Mouse (Mus musculus) T-helper 2 cell (primary cell): ENCODE measurements at regions not wholly inside any gene's neighbourhood (a gene's known extent, or its start where the extent isn't known, plus 50 kb on each side); places are given as distances from the start of the nearest gene placed in this dataset.

Experiments
- in situ Hi-C: fragments of 300-600 bp; cut with MboI, MseI; formaldehyde crosslinking; loops from one replicate; pipeline ENCODE4 v1.15.1; 2025; ENCODE audit warnings: high pct_unique_total_duplicates

GRCm38 (mm10) chr19:20035223-20035622, 355.5 kb downstream of the Anxa1 start:
- in situ Hi-C loops = no loop called here

DNA sequence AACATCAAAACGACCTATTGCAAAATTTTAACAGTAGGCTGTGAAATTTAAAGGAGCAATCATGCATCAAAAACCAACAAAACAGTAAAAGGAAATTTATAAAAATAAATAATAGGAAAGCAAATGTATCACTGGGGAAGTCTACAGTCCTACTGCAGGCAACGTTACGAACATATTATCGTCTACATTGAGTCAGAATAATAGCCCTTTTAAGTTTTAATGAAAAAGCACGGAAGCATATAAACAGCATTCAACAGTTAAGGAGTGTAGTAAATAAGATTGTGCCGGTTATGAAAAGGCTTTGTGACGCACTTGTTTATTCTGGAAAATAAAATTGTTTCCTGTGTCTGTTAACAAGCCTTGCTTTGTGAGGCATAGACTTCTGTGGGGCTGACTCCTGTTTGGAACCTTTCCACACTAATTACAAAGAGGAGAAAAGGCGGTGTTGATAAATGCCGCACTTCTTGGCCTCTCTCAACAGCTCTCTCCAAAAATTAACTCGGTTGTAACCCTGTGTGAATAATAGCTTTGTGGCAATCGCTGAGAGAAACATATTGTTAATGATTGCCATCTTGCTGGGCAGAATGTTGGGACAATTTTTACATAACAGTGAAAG, 363.0 kb downstream of the Anxa1 start:
- in situ Hi-C loops = no loop called here

- in situ Hi-C loops = no loop called here
Measured at GRCm38 (mm10) chr19:20014114-20014513, 376.6 kb downstream of the Anxa1 start.

- in situ Hi-C loops = no loop called here
Measured at GRCm38 (mm10) chr19:20009801-20010441, 380.8 kb downstream of the Anxa1 start.

DNA sequence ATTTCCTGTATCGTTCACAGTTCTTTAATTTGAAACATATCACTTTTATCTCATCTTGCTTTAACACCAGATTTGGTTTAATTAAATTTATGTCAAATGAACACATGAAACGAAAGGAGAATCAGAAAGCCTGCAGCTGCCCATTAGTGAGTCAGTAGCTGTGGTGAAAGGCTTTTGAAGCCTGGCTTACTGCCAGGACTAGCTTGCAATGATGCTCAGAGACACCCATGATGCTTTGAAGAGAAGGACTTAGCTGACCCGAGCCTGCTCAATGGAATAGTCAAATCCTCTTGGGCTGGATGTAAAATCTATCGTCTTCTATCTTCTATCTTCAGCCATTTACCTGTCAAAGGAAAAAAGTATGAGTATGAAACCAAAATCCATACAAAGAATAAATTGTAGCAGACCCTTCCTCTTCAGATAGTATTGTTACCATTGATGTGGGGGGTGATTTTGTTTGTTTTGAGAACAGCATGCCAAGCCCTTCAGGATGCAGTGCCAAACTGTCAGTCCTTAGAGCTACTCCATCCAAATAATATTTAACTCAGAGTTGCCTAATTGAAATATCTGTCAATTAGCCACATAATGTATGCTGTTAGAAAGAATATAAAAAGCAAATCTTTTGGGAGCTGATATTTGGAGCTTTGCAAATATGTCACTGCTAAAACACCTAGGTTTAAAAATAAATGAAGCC, 384.7 kb downstream of the Anxa1 start:
- in situ Hi-C loops = no loop called here

- in situ Hi-C loops = no loop called here
Measured at GRCm38 (mm10) chr19:19987255-19987654, 403.5 kb downstream of the Anxa1 start.

- in situ Hi-C loops = no loop called here
Measured at GRCm38 (mm10) chr19:19978816-19979215, 411.9 kb downstream of the Anxa1 start.

GRCm38 (mm10) chr19:19977609-19978259, 413.0 kb downstream of the Anxa1 start:
- in situ Hi-C loops = no loop called here

GRCm38 (mm10) chr19:19976776-19977175, 414.0 kb downstream of the Anxa1 start:
- in situ Hi-C loops = no loop called here

DNA sequence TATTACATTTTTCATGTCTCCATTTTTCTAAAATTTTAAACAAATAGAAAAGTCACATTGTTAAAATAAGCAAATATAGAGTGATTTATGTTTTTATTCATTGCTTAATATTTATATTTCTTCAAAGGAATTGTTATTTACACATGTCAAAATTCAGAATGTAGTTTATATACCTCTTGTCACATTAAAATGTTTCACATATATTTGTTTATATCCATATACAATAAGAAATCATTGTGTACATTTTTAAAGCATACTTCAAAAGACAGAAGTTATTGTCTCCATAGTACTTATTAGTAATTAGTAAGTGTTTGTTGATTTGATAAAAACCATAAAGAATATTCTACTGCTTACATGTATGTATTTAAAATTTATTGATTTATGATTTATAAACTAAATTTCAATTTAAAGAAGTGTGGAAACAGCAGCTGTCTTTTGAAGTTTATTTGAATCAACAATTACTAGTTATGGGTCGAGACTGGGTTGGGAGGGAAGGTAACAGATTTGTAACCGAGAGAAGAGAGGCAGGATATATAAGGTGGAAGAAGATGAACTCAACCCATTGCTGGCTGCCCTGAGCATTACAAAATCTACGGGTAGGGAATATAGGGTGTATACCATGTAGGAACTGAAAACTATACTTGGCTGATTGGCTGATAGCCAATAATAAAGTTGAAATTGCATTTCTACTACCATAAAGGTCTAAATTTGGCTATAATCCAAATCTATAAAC, 420.8 kb downstream of the Anxa1 start:
- in situ Hi-C loops = no loop called here

DNA sequence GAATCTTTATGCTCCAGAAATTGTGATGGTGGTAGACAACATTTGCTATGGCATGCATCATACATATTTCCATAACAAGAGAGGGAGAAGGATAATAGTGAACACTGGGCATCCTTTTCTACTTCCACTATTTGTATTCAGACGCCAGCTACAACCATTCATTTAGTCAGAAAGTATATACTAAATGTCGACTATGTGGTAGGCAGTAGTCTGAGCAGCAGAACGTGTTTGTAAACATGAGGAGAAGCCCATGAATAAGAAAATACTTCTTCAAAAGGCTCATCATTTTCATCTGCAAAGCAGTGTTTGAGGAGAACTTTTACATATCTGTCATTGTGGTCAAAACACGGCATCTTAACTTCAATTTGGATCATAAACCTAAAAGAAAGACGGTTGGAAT, 421.4 kb downstream of the Anxa1 start:
- in situ Hi-C loops = no loop called here

DNA sequence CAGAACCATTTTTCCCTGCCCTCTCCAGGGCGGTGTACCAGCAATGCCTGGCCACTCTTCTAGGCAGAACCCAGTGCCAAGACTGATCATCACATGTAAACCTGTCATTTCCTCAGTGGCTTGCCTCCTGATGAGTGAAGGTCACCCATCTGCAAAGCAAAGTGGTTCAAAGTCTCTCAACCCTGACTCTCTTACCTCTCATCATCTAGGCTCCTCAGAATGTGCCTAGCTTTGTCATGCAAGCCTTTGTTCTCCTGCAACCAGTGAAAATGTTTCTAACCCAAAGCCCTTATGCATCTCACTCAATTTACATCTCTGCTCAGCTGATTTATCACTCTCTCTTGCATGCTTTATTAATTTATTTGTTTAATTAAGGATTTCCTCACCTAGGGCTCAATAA, 445.5 kb downstream of the Anxa1 start:
- in situ Hi-C loops = no loop called here

GRCm38 (mm10) chr19:19942697-19943096, 448.0 kb downstream of the Anxa1 start:
- in situ Hi-C loops = no loop called here

- in situ Hi-C loops = no loop called here
Measured at GRCm38 (mm10) chr19:19921109-19921508, 469.6 kb downstream of the Anxa1 start.

DNA sequence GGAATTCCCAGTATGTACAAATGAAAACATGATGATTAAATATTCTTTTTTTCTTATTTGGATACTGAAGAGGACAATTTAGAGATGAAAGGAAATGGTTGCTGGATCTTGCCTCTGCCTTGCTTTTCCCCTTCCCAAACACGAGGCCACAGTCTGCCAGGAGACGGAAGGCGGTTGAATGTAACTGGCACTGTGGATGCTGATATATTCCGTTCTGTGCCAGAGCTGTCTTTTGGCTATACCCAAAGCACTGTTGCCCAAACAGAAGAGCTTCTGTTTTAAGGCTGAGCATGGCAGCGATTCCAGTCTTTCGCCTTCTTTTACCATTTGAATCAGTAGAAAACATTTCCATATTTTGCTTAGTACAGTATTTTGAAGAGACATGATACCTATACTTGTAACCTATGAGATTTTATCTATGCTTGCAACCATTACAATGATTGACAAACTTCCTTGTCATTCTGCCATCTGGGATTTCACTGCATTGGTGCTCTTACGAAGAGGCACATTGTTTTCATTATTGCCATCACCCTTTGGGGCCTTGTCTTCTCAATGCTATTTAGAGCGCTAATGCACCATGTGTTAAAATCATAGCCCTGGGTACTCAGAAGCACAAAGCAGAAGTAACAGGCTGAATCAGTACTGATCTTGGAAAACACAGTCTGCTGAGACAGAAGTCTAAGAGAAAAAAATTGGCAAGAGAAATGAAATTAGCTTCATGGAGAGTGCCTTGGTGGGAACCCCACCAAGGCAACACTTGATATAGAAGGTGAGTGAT, 504.6 kb downstream of the Anxa1 start:
- in situ Hi-C loops = no loop called here

DNA sequence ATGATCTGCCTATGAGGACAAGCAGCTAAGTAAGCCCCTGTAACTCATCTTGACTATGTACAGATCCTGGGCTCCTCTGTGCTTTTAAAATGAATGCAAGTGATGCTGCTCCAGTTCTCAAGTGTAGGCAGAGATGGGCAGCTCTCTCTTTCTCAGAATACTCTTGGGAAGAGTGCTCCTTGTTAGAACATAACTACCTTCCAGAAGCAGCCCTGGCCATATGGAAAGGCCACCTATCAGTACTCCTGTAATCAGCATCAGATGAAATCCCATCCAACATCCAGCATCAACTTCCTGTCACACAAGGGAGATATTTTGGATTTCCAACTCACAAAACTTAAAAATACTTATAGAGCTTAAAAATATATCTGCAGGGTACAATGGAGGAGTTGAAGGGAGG, 509.8 kb downstream of the Anxa1 start:
- in situ Hi-C loops = no loop called here

DNA sequence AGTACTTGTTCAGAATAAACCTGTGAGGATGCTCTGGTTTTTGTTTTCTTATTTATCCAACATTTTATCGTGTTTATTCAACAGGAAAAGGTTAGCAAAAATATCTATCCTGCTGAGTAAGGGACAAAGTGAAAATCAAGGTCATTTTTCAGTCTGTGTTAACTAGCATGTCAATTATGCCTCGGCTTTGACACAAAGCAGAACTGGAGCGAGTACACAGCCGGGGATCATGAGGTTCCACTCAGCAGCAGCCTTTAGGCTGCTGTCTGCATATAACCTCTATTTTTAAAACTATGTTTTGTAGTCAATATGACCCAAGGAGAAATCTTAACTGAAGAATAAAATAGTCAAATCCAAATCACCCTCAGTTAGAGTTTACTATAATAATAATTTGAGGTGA, 542.6 kb downstream of the Anxa1 start:
- in situ Hi-C loops = no loop called here

GRCm38 (mm10) chr19:19807992-19808391, 582.8 kb downstream of the Anxa1 start:
- in situ Hi-C loops = no loop called here

- in situ Hi-C loops = no loop called here
Measured at GRCm38 (mm10) chr19:19793835-19794234, 596.9 kb downstream of the Anxa1 start.

GRCm38 (mm10) chr19:19783507-19783906, 607.2 kb downstream of the Anxa1 start:
- in situ Hi-C loops = no loop called here

DNA sequence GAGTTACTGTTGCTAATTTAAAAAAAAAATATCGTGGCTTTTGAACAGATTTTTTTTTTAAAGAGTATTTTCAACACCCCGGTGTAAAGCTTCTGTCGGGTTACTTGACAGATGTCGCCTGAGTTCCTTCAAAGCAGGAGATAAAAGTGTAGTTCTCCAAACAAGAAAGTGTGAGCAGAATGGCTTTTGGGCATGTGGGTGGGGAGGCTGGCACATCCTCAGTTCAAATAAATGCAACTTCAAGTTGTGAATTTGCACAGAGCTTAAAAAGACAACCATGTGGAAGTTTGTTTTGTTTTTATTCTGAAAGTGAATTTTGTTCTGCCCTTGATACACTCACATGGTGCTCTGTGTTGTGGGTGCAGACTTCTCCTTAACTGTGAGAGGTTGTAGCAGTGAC, 612.9 kb downstream of the Anxa1 start:
- in situ Hi-C loops = no loop called here
